Mouse (Mus musculus) heart, adult 2 months (tissue): ENCODE measurements around the gene Lrrn2.

Experiments used
- CTCF ChIP-seq: fragments of 200-600 bp; IDR thresholded peaks from 2 replicates; pipeline ENCODE4 v1.8.1; 2022; ENCODE audit warnings: antibody characterized with exemption, mild to moderate bottlenecking, moderate library complexity
- EP300 ChIP-seq: fragments of 200-500 bp; IDR thresholded peaks from 2 replicates; pipeline ENCODE4 v1.6.1; 2011; ENCODE audit warnings: low read depth, low read length, control low read depth; ENCODE audit not compliant: insufficient read depth
- POLR2A ChIP-seq: fragments of 200-500 bp; IDR thresholded peaks from 2 replicates; pipeline ENCODE4 v1.6.1; 2011; ENCODE audit warnings: mild to moderate bottlenecking, low read depth, low read length, control low read depth; ENCODE audit not compliant: insufficient read depth

DNA sequence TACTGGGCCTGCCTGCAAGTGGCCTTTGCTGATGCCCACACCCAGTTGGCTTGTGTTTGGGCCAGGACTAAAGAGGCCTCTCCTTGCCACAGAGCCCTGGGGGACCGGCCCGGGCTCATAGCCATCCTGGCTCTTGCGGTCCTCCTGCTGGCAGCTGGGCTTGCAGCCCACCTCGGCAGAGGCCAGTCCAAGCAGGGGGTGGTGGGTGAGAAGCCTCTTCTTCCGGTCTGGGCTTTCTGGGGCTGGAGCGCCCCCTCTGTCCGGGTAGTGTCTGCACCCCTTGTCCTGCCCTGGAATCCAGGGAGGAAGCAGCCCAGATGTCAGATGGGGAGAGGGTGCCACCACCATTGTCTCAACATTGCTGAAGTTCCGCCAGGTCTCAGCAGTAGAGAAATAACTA lies 58.9 kb downstream of the Lrrn2 start:
- no peak for TF ChIP-seq CTCF
- no peak for TF ChIP-seq POLR2A
- no peak for TF ChIP-seq EP300
